Mouse (Mus musculus) mouse trophoblast stem cell (cell line): ENCODE results near the gene Spin4.

Source experiments
- in situ Hi-C, 2 experiments: fragments of 300-500 bp; cut with MseI, MboI; formaldehyde crosslinking; loops; 2 replicates in 1 of 2; 3 replicates in 1 of 2; pipeline ENCODE4 v1.15.1; 2025

Gene Spin4

DNA sequence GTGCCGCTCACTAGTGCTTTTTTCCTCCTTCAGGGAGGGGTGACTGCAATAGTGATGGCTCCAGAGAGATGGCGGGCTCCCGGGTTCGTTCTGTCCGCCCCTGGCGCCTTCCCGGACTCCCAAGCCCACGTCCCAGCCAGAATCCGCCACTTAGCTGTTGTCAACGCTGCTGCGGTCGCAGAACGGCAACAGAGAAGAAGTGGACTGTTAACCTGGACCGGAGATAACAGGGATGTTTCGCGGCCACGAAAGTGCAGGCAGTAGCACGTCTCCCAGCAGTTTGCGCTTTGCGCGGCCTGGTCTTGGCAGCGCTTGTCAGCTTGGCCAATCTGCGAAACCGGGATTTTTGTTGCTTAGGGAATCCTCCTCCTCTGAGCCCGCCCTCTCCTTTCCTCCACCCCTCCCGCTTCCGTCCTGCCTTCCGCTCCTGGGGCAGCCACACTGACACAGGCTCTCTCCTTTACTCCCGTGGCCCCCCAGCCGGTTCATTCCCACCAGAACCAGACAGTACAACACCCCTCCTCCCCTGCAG, at the start of gene Spin4:
Gene Spin4, minus strand, starts transcription at position 322 of the 532 bp plus-strand sequence.
- in situ Hi-C loops: no loop called here

DNA sequence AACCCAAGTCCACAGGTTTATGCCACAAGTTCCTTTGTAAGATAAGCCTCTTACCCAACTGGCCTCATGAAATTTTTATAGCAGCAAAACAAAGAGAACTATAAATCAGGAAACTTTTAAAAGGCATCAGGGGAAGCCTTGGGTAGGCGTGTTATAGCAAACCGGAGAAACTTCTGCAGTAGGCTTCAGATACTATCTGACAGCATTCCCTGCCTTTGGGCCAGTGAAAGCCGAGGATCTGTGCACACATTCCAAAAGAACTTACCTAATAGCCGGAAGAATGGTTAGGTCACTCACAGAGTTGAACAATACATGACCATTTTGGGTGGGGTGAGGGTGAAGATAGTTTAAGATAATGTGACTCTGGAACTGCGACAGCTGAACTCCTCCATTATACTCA, 1.4 kb upstream of the Spin4 start:
- in situ Hi-C loops: no loop called here

DNA sequence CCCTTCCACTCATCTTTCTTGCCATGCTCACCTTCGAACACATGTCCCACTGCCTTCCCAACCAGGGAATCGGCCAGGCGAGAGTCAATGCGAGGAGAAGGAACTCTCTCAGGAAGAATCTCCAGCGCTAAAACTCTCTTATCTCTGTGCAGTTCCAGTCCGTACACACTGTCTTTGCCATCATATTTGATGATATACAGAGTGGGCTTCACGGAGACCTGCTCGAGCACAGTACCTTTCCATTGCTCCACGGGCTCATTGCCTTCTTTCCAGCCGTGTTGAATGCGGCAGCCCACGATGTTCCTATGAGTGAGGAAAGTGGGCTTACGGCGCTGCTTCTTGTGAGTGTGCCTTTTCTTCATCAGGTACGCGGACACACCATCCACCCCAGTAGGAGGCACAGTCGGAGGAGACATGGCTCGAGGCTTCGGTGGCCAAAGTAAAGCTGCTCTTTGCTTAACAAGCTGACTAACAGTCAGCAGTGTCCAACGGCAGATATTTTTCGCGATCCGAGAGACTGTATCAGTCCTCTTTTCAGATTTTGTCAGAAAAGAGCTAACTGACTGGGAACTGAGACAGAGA, 612 bp downstream of the Spin4 start:
- in situ Hi-C loops: no loop called here

- in situ Hi-C loops: loop anchor here in 1 of 2 experiments (10.0 kb wide), 1 partner anchor 147 kb away; no protein-coding TSS in a partner anchor
These were observed 14.4 kb downstream of the Spin4 start for GRCm38 (mm10) chrX:95012033-95012432.

DNA sequence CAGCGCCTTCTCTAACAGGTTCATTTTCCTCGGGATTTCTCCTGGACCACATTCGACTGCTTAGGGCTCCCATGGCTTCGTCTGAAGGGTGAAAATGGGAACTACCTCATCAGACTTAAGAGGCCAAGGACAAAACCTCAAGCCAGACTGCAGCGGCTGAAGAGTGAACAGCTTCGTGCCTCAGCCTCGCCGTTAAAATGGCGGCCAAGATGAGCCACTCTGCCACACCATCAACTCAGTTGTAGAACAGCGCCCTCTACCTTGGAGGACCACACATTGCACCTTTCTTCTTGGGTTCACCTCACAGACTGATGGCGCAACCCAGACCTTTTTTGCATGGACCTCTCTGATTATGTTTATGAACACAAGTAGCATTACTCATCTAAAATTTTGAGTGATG, 27.6 kb downstream of the Spin4 start:
- in situ Hi-C loops: no loop called here

DNA sequence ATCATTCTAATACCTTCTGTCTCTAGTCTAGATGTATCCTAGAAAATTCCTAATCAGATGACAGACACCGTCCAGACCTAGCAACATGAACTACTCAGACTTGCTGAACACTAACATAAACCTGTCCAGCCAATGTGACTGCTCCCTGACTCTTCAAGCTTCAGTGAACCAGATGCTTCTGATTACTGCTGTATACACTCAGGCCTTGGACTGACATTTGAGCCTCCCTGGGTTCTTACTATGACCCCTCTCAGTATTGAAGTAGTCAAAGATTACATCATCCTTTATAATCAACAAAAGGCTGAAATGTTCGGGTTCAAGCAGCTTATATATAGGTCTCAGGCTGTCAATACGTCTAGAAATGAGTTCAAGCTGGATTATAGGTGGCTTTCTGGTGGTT, 32.4 kb downstream of the Spin4 start:
- in situ Hi-C loops: no loop called here

DNA sequence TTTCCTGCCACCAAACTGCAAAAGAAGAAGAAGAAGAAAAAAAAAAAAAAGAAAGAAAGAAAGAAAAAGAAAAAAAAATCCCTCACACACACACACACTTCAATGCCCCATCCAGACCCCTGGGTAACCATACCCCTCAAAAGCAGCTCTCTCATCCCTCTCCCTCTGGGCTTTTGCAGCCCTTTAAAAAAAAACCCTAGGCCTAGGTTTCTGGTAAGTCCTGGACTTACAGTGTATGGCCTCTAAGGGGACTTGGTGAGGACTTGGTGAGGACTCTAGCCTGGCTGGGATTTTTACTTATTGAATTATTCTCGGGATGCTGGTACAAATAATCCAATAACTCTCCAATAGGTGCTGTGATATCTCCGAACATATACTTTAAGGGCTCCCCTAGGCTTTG, 35.6 kb downstream of the Spin4 start:
- in situ Hi-C loops: no loop called here

- in situ Hi-C loops: no loop called here
These were observed 36.2 kb downstream of the Spin4 start for GRCm38 (mm10) chrX:94990080-94990825.
